Mouse (Mus musculus): ENCODE measurements around the gene Sorcs2.

DNA sequence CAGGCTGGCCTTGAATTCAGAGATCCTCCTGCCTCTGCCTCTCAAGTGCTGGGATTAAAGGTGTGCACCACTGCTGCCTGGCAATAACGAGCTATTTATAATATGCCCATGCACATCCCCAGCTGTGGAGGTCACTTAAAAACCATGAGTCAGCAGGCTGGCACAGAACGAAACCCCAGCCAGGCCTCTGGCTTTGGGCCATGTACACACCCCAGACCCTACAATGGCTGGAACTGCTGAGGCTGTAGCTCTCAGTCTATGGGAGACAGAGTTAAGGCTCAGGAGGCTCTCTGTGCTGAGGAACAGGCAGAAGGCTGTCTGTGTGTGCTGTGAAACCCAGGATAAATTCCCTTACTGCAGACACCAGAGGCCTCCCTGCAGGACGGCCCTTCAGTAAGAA lies 42.8 kb upstream of the Sorcs2 start:
- no peak for TF ChIP-seq CTCF (IDR thresholded peaks at IDR 0.05; ENCODE audit: insufficient read depth, low read length)
- TF ChIP-seq POLR2A (IDR thresholded peaks at IDR 0.05; ENCODE audit: borderline replicate concordance, extremely low read depth, low read depth, low read length) = no peak

All from lung, adult 2 months (tissue).